Mouse (Mus musculus) neural tube, embryonic 11.5 days (tissue): ENCODE data around the gene Uba52. TPM values are rescaled to one million over a fixed set of nuclear protein-coding genes. Genes with fewer than 3 reads are reported as not detected.

Experiments
- ATAC-seq: fragments of 200-750 bp; cut with Nextera tagmentation; 2 replicates; pipeline ENCODE4 v1.8.0; 2017; ENCODE audit warnings: moderate number of reproducible peaks, mild to moderate bottlenecking, moderate TSS enrichment, moderate library complexity; ENCODE audit not compliant: insufficient read depth, low FRiP score, low TSS enrichment
- DNase-seq: peaks from one replicate; pipeline ENCODE4 v3.0.0-alpha.2; 2015; ENCODE audit warnings: low spot score
- H3K27ac ChIP-seq: fragments of 300-500 bp; sonication (generic); 2 replicates; pipeline ENCODE4 v1.5.1; 2014; ENCODE audit warnings: low read depth, mild to moderate bottlenecking, low read length
- H3K27me3 ChIP-seq: fragments of 300-500 bp; sonication (generic); 2 replicates; pipeline ENCODE4 v1.6.1; 2014; ENCODE audit warnings: mild to moderate bottlenecking, low read length, mixed read lengths; ENCODE audit not compliant: control insufficient read depth, insufficient read depth
- H3K36me3 ChIP-seq: fragments of 300-500 bp; sonication (generic); 2 replicates; pipeline ENCODE4 v1.6.1; 2014; ENCODE audit warnings: mild to moderate bottlenecking, low read length, moderate library complexity, mixed read lengths; ENCODE audit not compliant: control insufficient read depth, insufficient read depth
- H3K4me1 ChIP-seq: fragments of 300-500 bp; sonication (generic); 2 replicates; pipeline ENCODE4 v1.6.1; 2014; ENCODE audit warnings: low read length, mixed read lengths; ENCODE audit not compliant: control insufficient read depth, insufficient read depth
- H3K4me2 ChIP-seq: fragments of 300-500 bp; sonication (generic); 2 replicates; pipeline ENCODE4 v1.6.1; 2014; ENCODE audit warnings: low read depth, mild to moderate bottlenecking, moderate library complexity
- H3K4me3 ChIP-seq: fragments of 300-500 bp; sonication (generic); 2 replicates; pipeline ENCODE4 v1.5.1; 2014; ENCODE audit warnings: low read depth, low read length
- H3K9ac ChIP-seq: fragments of 300-500 bp; sonication (generic); 2 replicates; pipeline ENCODE4 v1.6.1; 2014; ENCODE audit warnings: mild to moderate bottlenecking, low read length
- H3K9me3 ChIP-seq: fragments of 300-500 bp; sonication (generic); 2 replicates; pipeline ENCODE4 v1.6.1; 2016; ENCODE audit warnings: low read length; ENCODE audit not compliant: control insufficient read depth
- WGBS: fragments of 180-500 bp; shearing (Covaris S2); extraction: QIAGEN DNeasy Blood & Tissue Kit; methylation state at CpG from one replicate; pipeline ENCODE4 v1.1.7; 2014; 5-methylcytosine and 5-hydroxymethylcytosine counted together
- polyA plus RNA-seq: library from polyadenylated mRNA; unstranded; fragments of >200 nt; fragmentation: Nextera tagmentation; extraction: Ambion mirVana; gene quantifications from 2 replicates; pipeline ENCODE4 v1.2.1, GENCODE M21; 2014

The Uba52 gene
- polyA plus RNA-seq, 1 experiment from 2014 or later: 809 TPM

DNA sequence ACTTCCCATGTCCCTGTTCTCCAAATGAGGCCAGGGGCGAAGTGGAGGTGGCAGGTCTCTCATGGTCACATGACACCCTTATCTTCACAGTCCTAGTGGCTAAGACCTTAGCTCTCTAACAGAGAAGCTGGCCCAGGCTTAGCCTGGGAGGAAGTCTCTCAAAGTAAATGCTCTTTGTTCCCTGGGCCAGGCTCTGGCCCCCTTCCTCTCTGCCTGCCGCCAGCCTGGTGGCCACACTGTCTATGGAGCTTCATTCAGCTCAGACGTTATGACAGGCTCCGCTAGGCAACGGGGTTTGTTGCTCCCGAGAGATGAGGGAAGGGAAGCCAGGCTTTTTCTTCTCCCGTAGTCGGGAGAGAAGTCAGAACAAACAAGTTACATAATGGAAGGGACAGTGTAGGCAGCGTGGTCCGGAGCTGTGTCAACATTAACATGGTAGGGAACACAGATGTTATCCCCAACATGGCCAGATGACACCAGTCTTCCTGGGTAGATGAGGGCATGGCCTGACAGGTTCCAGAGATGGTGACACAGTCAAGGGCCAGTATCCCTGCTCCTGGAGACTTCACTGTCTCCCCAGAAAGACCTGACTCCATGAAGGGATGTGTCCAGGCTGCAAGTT, 41.2 kb downstream of the Uba52 start:
- Histone ChIP-seq H3K27ac (no peak overlapping the region), H3K36me3 (no peaks in the 10 kb centered on the region), H3K4me2 (no peak overlapping the region), H3K27me3 (no peaks in the 10 kb centered on the region), H3K9me3 (no peaks in the 10 kb centered on the region), H3K4me1 (0 out of 2 replicates have a peak, but pooled peaks cover 8% of the 10 kb centered on the region), H3K4me3 (no peak overlapping the region), H3K9ac (no peak overlapping the region)
- DNase-seq (no peak), ATAC-seq (no peak)
- 65% methylated on average over 10 of the region's 10 CpGs for WGBS

DNA sequence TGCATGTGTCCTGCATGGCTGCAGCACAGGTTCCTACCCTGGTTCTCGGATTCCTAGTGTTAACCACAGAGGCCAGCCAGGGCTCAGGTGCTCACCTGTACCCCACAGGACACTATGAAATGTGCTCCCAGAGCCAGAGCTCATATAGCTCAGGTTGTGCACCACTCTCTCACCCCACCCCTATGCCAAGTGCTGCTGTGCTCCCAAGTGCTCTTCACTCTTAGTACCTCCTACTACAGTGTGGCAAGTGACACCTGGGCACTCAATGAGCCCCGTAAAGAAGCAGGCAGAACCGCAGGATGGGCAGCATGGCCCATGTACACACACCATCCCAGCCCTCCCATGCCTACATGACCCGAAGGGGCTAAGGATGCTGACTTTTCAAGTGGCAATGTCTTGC, 41.9 kb downstream of the Uba52 start:
- H3K9ac ChIP-seq: no peak overlapping the region
- H3K4me1 ChIP-seq: 0 out of 2 replicates have a peak, but pooled peaks cover 8% of the 10 kb centered on the region
- no peak overlapping the region for H3K27ac ChIP-seq
- no peak overlapping the region for H3K4me2 ChIP-seq
- 94% methylated on average over 4 of the region's 4 CpGs for WGBS
- no peaks in the 10 kb centered on the region for H3K27me3 ChIP-seq
- no peak overlapping the region for H3K4me3 ChIP-seq
- H3K36me3 ChIP-seq: no peaks in the 10 kb centered on the region
- no peak for DNase-seq
- no peaks in the 10 kb centered on the region for H3K9me3 ChIP-seq
- no peak for ATAC-seq

DNA sequence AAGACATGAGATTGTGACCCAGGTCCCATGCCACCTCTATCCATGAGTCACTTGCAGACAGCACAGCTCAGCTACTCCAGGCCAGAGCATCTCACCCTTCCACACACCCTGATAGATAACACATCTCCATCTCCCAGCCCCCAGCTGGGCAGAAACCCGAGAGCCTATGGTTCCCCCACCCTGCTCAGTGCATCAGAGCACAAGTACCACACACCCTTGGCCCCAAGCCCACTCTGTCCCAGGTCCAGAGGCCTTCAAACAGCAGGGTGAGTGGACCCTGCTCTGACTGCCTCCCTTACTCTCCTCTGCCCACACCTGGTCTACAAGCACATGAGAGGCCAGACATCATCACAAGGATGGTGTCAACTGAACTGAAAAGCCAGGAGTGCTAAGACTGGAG, 42.7 kb downstream of the Uba52 start:
- H3K4me3 ChIP-seq: no peak overlapping the region
- 0 out of 2 replicates have a peak, but pooled peaks cover 8% of the 10 kb centered on the region for H3K4me1 ChIP-seq
- H3K9me3 ChIP-seq: no peaks in the 10 kb centered on the region
- no peaks in the 10 kb centered on the region for H3K27me3 ChIP-seq
- DNase-seq (no peak), ATAC-seq (no peak)
- no peak overlapping the region for H3K9ac ChIP-seq
- no peak overlapping the region for H3K4me2 ChIP-seq
- WGBS: 64% methylated on average over 1 of the region's 1 CpGs
- no peak overlapping the region for H3K27ac ChIP-seq
- no peaks in the 10 kb centered on the region for H3K36me3 ChIP-seq

DNA sequence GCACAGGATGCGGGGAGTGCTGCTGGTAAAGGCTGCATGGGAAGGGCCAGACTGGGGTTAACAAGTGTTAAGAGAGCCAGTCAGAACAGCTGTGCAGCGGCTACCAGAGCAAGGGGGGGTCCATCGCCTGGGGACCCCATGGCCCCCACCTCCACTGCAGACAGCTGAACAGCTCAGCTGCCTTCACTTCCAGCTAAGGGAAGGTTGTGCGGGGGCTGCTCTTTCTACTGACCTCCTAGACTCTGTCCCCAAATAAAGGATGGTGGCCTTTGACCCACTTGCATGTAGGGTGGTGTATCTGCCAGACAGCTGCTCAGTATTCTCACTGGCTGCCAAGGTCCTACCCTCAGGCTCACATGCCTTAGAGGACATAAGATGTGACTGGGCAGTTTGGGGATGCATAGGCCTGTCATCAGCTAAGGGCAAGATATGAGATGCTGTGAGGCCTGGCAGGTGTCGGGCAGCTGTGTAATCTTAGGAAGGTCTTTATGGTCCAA, 43.3 kb downstream of the Uba52 start:
- Histone ChIP-seq H3K27ac (no peak overlapping the region), H3K9me3 (no peaks in the 10 kb centered on the region), H3K4me1 (0 out of 2 replicates have a peak, but pooled peaks cover 8% of the 10 kb centered on the region), H3K9ac (no peak overlapping the region), H3K4me3 (no peak overlapping the region), H3K4me2 (no peak overlapping the region), H3K36me3 (no peaks in the 10 kb centered on the region), H3K27me3 (no peaks in the 10 kb centered on the region)
- ATAC-seq: no peak
- no peak for DNase-seq
- 68% methylated on average over 5 of the region's 5 CpGs for WGBS

DNA sequence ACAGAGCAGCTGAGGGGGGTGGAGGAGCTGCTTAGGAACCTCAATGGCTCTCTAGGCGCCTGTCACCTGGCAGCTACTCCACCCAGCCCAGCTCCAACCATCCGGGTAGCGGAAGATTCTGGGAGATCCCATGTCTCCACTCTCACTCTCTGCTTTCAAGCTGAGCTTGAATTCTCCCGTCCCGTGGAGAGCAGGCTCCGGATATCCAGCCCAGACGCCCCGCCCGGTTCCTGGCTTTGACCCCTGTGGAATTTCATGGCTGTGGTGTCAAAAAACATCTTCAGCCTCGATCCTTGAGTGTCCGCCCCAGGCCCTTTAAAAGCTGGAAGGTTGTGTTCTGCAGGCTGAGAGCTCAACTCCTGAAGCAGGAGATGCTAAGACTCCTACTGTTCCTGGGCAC, 43.8 kb downstream of the Uba52 start:
- ATAC-seq: no peak
- no peak for DNase-seq
- H3K9me3 ChIP-seq: no peaks in the 10 kb centered on the region
- H3K27ac ChIP-seq: no peak overlapping the region
- H3K36me3 ChIP-seq: no peaks in the 10 kb centered on the region
- no peak overlapping the region for H3K4me3 ChIP-seq
- H3K27me3 ChIP-seq: no peaks in the 10 kb centered on the region
- WGBS: 77% methylated on average over 11 of the region's 11 CpGs
- no peak overlapping the region for H3K9ac ChIP-seq
- H3K4me1 ChIP-seq: 0 out of 2 replicates have a peak, but pooled peaks cover 8% of the 10 kb centered on the region
- H3K4me2 ChIP-seq: no peak overlapping the region

DNA sequence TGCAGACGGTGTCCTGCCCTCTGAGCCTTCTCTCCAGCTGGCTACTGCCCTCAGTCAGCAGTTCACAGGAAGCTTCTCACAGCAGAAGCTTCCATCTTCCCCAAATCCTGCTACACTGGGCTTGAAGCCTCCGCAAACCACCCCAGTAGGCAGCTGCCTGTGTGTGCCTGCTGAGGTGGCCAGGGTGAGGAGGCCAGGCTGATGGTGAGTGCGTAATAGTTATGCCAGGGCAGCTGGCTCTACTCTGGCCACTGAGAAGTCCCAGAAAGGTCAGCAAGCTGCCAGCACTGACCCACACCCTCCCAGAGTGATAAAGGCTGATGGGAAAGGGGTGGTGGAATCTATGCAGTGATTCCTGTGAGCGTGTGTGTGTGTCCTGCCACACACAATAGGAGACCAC, 44.3 kb downstream of the Uba52 start:
- no peak for DNase-seq
- Histone ChIP-seq H3K27ac (no peak overlapping the region), H3K27me3 (no peaks in the 10 kb centered on the region), H3K4me1 (0 out of 2 replicates have a peak, but pooled peaks cover 8% of the 10 kb centered on the region), H3K4me2 (no peak overlapping the region), H3K9me3 (no peaks in the 10 kb centered on the region), H3K4me3 (no peak overlapping the region), H3K36me3 (no peaks in the 10 kb centered on the region), H3K9ac (no peak overlapping the region)
- 86% methylated on average over 4 of the region's 4 CpGs for WGBS
- no peak for ATAC-seq

DNA sequence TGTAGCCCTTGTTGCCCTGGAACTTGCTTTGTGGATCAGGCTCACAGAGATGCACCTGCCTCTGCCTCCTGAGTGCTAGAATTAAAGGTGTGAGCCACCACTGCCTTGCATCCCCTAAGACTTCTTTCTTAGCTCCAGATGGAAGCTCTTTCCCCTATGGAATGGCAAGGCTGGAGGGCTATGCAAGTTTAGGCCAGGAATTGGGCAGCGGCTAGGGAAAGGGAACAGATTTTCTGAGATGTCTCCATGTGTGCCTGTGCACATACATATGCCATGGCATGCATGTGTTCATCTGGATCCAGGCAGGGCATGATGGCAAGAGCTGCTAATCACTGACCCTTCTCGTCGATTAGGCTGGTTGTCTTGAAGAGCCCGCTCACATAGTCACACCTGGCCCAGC, 44.9 kb downstream of the Uba52 start:
- Histone ChIP-seq H3K9ac (no peak overlapping the region), H3K27me3 (no peaks in the 10 kb centered on the region), H3K4me1 (0 out of 2 replicates have a peak, but pooled peaks cover 8% of the 10 kb centered on the region), H3K4me2 (no peak overlapping the region), H3K36me3 (no peaks in the 10 kb centered on the region), H3K4me3 (no peak overlapping the region), H3K27ac (no peak overlapping the region), H3K9me3 (no peaks in the 10 kb centered on the region)
- DNase-seq: no peak
- ATAC-seq: no peak
- WGBS: 93% methylated on average over 4 of the region's 4 CpGs

DNA sequence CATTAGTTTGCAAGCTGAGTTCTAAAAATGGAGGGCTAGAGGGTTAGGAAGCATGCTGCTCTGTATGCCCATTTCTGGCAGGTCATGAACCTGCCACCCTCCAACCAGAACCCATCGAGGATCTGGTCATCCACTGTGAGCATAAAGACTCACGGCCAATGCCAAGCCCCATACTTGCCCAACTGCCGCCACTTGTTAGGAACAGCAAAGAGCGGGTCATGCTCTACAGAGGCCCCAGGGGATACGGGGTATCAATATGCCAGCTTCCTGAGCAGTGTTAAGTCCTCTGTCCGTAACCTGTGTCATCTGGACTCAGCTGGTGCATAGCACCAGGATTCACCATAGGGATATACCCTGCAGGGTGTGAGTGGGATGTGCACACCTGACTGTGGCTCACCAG, 46.4 kb downstream of the Uba52 start:
- H3K27ac ChIP-seq: no peak overlapping the region
- H3K36me3 ChIP-seq: no peaks in the 10 kb centered on the region
- 90% methylated on average over 6 of the region's 6 CpGs for WGBS
- H3K4me1 ChIP-seq: 0 out of 2 replicates have a peak, but pooled peaks cover 5% of the 10 kb centered on the region
- no peak overlapping the region for H3K4me3 ChIP-seq
- no peaks in the 10 kb centered on the region for H3K27me3 ChIP-seq
- H3K9ac ChIP-seq: no peak overlapping the region
- H3K9me3 ChIP-seq: no peaks in the 10 kb centered on the region
- no peak for ATAC-seq
- no peak overlapping the region for H3K4me2 ChIP-seq
- DNase-seq: no peak

DNA sequence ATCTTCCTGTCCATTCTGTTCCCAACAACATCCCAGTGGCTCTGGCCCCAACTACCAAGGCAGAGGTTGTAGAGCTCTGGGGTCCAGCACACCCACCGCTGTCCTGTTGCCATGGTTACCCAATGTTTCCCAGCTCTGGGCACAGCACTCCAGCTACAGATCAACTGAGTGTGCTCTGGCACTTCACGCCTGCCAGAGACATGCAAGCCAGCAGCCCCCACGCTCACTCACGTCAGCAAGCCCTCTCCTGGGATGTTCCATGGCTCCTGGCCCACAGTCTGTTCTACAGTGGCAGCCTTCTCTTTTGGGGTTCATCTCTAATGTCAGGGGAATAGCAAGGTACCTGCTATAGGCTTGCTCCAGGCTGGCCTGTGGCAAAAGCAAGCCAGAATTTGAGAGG, 47.3 kb downstream of the Uba52 start:
- Histone ChIP-seq H3K9ac (no peak overlapping the region), H3K4me3 (no peak overlapping the region), H3K27ac (no peak overlapping the region), H3K27me3 (no peaks in the 10 kb centered on the region), H3K36me3 (no peaks in the 10 kb centered on the region), H3K4me1 (0 out of 2 replicates have a peak, but pooled peaks cover 5% of the 10 kb centered on the region), H3K4me2 (no peak overlapping the region), H3K9me3 (no peaks in the 10 kb centered on the region)
- 75% methylated on average over 4 of the region's 4 CpGs for WGBS
- no peak for ATAC-seq
- no peak for DNase-seq
